Mouse (Mus musculus) right cerebral cortex, postnatal 14 days (tissue): ENCODE data around the gene Shc3.

ENCODE experiments used
- DNase-seq: peaks from one replicate; pipeline ENCODE4 v3.0.0; 2022

Shc3 gene

DNA sequence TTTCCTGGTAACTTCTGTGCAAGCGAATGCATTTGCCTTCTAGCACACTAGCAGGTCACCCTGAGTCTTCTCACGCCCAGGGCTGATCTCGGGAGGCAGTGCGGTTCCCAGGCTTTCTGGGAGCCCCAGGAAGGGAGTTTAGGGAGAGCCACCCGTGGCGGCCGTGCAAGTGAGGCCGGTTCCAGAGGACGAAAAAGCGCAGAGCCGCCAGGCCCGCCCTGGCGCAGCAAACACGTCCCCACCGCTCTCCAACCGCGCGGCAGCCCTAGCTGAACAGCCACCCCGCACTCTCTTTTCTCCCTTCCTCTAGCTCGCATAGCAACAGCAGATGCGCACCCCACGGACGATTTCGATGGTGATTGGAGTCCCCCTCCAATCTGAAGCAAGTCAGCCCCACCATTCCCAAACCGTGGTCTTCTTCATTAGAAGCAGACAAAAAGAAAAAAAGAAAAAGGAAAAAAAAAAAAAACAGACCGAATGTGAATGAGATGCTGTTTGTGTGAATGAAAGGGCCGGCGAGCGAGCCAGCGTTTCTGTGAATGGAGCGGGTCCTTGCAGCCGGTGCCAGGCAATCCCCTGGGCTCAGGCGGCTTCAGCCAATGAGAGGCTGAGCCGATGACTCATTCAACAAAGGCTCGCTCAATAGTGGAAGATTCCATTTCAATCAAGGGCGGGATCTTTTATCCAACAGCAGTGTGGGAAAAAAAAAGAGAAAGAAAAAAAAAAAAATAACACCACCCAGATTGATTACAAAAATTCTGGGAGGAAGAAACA lies at the start of gene Shc3:
TSS of gene Shc3 (minus strand) at position 509 of the 774 bp plus-strand sequence.
- DNase-seq = peak; percentile 80

DNA sequence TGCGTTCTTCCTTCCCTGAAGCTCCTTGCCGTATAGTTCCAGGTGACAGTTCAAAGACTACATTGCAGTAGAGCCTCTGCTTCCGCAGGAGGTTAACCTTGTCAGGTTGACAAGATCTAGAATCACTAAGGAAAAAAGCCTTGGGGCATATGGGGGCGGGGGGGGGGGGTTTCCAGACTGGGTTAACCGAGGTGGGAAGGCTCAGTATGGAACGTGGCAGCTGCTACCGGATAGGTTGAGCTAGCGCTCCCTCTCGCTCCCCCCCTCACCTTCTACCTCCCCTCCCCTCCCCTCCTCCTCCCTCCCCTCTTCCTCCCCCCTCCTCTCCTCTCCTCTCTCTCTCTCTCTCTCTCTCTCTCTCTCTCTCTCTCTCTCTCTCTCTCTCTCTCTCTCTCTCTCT lies 49.4 kb upstream of the Shc3 start:
- no peak for DNase-seq

DNA sequence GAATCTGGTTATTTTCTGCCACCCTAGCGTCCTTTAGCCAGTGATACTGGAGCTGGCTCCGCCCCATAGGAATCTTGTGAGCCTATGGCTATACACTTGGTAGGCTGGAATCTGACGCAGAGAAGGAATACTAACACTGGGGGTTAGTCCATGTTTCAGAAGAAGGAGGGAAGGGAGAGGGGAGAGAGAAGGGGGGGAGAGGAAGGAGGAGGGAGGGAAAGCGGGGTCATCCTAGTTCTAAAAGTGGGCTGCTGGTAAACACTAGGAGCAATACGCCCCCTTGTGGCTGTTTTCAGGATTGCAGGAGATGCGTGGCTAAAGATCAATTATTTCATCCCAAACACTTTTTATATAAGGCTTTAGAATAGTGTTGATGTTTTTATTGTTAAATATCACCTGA lies 48.6 kb upstream of the Shc3 start:
- DNase-seq = peak; percentile 77

GRCm38 (mm10) chr13:51617306-51617705 lies 48.1 kb upstream of the Shc3 start:
- DNase-seq = no peak

- DNase-seq = peak; percentile 74
These were observed 47.3 kb upstream of the Shc3 start for GRCm38 (mm10) chr13:51616417-51617044.

GRCm38 (mm10) chr13:51615815-51616214 lies 46.6 kb upstream of the Shc3 start:
- no peak for DNase-seq

DNA sequence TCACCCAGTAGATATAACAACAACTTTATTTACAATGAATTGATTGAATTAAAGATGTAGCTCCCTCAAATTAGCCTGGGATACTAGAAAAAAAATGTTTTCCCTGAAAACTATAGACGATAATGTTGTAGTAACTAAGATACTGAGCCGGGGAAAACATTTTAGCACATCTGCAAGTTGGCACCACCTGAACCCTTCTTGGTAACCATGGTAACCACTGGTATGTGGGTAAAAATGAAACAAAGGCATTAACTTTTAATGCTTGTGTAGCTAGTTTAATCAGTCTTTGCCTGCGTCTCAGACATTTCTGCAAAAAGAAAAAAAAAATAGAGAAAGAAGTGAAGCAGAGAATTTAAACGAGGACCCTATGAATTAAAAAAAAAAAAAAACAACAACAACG lies 42.3 kb upstream of the Shc3 start:
- DNase-seq = no peak

DNA sequence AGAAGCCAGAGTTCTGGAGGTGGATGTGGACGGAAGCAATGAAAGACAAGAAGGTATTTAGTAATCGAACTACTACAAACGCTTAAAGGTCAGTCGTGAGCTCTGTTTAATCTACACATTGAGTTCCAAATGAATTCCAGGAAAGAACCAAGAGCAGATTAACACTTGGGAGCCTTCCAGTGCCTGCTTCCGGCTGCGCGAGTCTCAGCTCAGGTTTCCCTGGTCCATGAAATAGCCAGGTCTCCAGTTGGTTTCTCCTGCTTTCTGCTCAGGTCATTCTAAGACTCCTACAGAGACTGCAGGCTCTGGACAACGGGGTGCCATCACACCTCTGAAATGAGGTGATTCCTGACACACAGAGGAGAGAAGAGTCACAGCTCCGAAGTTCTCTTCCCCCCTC lies 41.8 kb upstream of the Shc3 start:
- DNase-seq = no peak

DNA sequence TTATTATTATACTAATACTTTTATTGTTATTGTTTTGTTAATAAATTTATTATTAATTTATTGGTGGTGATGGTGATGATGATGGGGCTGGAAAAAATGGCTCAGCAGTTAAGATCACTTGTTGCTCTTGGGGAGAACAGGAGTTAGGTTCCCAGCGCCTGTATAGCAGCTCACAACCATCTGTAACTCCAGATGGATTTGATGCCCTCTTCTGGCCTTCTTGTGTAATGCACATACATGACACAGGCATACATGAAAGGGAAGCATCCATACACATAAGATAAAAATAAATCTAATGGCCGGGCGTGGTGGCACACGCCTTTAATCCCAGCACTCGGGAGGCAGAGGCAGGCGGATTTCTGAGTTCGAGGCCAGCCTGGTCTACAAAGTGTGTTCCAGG lies 40.0 kb upstream of the Shc3 start:
- DNase-seq = no peak

DNA sequence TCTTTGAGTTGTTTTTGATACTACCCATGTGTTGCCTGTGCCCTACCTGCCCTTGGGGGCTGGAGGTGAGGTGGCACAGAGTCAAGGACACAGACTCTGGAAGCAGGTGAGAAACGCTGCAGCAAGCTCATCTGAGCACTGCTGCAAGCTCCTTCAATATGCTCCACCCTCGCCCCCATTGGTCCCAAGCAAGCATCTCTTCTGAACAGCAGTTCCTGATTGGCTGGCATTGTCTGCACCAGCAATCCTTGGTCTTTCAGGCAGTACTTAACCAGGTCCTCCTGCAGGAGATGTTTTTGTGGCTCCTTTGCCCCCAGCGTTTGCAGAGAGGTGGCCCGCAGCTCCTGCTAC lies 34.6 kb upstream of the Shc3 start:
- peak; percentile 58 for DNase-seq

DNA sequence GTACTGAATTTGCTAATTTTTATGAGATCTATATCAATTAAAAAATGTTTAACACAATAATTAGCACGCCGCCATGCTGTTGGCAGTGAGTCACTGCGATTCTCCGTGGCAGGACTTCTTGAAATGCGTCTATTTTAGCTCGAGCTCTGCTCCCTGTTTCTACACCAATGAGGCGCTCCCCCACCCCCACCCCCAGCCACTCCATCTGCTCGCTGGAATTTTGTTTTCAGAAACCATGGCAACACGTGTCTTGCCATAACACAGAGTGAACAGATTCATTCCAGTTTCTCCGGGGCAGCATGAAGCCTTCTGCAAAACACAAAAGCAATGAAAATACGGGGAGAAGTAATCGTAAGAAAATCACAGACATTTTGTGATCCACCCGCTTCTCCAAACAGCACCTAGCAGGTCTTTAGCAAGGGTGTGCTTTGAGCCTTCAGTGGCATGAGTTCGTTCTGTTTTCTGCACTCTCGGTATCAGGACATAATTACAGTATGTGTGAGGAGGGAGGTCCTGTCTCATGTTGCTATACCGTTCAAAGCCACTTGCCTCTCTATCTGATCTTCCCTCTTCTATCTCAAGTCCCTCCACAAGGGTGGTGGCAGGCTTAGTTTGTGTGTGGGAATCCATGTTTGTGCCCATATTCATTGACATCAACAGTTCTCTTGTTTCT lies 34.1 kb upstream of the Shc3 start:
- peak; percentile 36 for DNase-seq

DNA sequence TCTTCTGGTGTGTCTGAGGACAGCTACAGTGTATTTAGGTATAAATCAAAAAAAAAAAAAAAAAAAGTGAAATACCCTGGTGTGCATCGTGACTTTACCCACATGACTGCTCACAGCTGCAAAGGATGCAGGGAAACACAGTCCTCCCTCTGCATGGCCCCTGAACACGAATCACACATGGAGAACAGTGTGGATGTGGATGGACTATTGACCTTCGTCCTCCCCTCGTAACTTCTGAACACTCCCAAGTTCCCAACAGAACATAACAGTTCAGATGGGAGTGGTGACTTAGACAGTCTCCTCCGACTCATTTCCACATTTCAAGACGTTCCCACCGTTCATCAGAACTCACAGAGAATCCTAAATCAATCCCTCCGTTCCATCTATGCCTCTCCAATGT lies 33.5 kb upstream of the Shc3 start:
- no peak for DNase-seq

DNA sequence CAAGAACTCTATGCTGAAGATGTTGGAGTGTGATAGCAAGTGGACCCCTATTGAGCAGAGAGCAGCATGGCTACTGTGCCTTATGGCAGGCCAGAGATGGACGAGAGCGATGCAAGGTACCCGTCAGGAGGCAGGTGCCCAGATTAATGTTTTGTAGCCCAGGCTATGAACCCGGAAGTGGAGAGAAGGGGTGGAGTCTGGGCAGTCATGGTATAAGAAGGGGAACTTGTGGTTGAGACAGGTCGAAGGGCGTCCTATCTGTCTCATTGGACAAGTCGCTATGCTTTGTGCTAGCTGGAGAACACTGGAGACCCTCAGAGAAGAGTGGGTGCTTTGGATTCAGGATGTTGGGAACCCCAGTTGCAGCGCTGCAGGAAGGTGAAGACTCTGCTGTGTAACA lies 30.9 kb upstream of the Shc3 start:
- DNase-seq = no peak

DNA sequence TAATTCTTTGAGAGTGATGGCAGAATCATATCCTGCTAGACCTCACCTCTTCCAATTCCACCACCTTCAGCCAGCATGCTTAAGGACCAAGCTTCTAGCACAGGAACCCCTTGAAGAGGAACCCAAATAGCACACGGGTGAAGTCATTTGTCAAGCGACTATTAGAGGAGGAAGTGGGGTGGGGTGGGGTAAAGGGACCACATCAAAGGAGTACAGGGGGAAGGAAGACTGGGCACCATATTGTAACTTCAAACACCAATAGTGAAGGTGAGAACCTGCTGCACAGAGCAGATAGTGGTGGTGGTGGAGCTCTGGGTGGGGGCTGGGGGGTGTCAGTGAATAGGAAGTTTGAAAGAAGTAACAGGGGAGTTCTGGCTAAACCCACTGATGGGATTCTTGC lies 28.8 kb upstream of the Shc3 start:
- no peak for DNase-seq

DNA sequence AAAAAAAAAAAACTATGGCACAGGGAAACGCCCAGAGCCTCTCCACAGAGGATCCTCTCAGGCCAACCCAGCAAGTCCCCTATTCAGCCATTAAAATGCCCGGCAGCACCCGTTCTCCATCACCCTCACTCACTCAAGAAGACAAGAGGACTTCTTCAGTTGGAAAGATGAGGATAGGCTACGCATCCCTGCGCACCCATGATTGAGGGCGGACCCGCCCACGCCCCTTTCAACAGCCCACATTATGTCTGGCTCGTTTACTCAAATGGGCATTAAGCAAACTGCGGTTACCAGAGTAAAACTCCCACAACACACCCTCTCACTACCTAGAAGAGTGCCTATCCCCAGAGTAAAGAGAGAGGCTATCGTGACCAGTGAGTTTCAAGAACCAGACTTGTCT lies 26.2 kb upstream of the Shc3 start:
- peak; percentile 31 for DNase-seq

DNA sequence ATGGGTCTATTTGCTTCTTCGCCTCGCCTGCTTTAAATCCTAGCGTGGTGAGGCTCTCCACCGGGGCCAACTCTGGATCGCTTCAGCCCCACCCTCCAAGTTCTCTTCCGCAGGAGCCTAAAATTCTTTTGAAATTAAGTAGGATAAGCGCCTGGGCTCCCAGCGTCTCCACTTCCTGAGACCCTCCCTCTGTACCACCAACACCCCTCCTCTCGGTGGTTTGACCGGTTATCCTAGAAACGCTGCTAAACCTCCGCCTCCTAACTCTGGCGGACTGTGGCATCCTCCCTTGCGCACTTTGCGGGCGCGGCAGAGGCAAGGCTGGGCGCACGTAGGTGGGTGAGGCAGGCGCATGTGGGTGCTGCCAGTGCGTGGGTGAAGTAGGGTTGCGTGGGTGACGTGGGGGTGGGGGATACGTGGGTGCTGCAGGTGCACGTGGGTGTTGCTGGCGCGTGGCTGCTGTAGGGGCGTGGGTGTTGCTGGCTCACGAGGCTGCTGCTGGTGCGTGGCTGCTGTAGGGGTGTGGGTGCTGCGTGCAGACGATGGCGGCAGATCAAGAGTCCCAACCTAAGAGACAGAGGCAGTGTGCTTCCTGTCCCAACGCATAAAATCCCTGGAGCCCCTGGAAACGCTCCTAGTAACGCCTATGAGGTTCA lies 25.6 kb upstream of the Shc3 start:
- DNase-seq = peak; percentile 53

DNA sequence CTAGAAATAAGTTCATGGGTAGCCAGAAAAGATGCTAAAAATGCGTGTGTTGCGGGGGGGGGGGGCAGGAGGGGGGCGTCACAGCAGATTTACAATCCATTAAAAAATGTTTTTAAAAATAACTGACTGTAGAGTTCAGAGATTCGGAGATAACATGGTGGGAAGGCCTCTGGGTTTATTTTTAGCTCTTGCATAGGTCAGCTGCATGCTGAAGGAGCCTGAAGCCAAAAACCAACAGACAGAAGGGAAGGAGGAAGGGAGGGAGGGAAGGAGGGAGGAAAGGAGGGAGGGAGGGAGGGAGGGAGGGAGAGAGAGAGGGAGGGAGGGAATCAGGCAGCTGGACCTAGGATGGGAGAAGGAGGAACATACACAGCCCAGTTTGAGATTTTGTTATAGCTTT lies 18.8 kb upstream of the Shc3 start:
- no peak for DNase-seq

DNA sequence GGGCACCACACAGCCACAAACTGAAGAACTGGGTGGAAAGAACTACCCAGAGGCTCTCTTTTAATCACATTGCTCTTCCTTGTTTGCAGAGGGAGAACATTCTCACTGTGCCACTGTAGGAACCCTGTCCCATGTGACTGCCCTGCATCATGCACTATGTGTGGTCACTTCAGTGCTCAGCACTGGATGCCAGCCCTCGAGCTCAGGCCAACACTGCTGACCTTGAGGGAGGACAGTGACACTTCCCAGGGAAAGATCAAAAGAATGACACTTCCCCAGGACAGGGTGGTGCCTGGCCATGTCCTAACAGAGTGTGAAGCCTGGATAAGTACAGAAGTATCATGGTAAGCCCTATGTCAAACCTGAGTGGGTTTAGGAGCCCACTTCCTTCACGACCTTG lies 13.0 kb upstream of the Shc3 start:
- no peak for DNase-seq

- peak; percentile 40 for DNase-seq
These were observed 11.2 kb upstream of the Shc3 start for GRCm38 (mm10) chr13:51580263-51581044.

GRCm38 (mm10) chr13:51573849-51574248 lies 4.6 kb upstream of the Shc3 start:
- peak; percentile 53 for DNase-seq

GRCm38 (mm10) chr13:51570111-51570510 lies 892 bp upstream of the Shc3 start:
- no peak for DNase-seq

DNA sequence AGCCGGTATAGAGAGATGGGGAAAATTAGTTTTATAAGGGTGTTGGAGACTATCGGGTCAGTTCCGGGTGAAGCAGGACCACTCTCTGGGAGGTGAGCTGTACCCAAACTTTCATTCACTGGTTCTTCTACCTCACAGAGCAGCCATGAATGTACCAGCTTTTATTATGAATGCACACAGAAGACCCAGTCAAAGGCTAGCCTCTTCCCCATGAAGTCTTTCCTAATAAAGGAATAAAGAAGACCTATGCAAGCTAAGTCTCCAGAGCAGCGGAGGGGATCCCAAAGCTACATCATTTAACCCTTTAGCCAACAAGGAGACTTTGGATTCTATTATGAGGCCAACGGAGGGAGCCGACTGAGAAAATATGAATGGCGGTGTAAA lies 458 bp upstream of the Shc3 start:
- DNase-seq = no peak

GRCm38 (mm10) chr13:51568501-51568901 lies 718 bp downstream of the Shc3 start:
- peak; percentile 21 for DNase-seq
